Mouse (Mus musculus): ENCODE results near the gene Skint11. TPM values are rescaled to one million over a fixed set of nuclear protein-coding genes. Genes with fewer than 3 reads are reported as not detected.
"Not testable (repeated sequence)": the region's sequence is repeated elsewhere in the genome, so short reads cannot be mapped to it uniquely, and the experiment has no call there.

The Skint11 gene
- not detected in 2 replicates for polyA plus RNA-seq (2016; fragmentation: Nextera tagmentation; extraction: Ambion mirVana)

GRCm38 (mm10) chr4:114163084-114163483, at the start of gene Skint11:
TSS of gene Skint11 (plus strand) at chr4:114163384.
- peaks cover 19% of the 10 kb centered on the region; the same call in 1 of the 2 replicates for H3K9me3 ChIP-seq
- H3K27ac ChIP-seq (replicated peaks), result no peak within 1 kb of the TSS
- DNase-seq (ENCODE audit: low spot score), result no peak
- no peaks in the 10 kb centered on the region for H3K36me3 ChIP-seq (replicated peaks)
- 81% methylated on average over 1 of the region's 1 CpGs for WGBS
- H3K27me3 ChIP-seq (replicated peaks; ENCODE audit: low read depth, poor library complexity, severe bottlenecking), result no peaks in the 10 kb centered on the region
- no peaks in the 10 kb centered on the region for H3K4me1 ChIP-seq
- no peak within 1 kb of the TSS for H3K4me3 ChIP-seq

- H3K27me3 ChIP-seq (replicated peaks; ENCODE audit: low read depth, poor library complexity, severe bottlenecking), result no peaks in the 10 kb centered on the region
- no peak overlapping the region for H3K4me3 ChIP-seq
- no peaks in the 10 kb centered on the region for H3K36me3 ChIP-seq (replicated peaks)
- H3K9me3 ChIP-seq, result peaks cover 12% of the 10 kb centered on the region; the same call in 1 of the 2 replicates
- no peak for DNase-seq (ENCODE audit: low spot score)
- H3K27ac ChIP-seq (replicated peaks), result no peak overlapping the region
- no peaks in the 10 kb centered on the region for H3K4me1 ChIP-seq
Observed at GRCm38 (mm10) chr4:114161149-114161548, 2.0 kb upstream of the Skint11 start.

- H3K27me3 ChIP-seq (replicated peaks; ENCODE audit: low read depth, poor library complexity, severe bottlenecking); DNase-seq (ENCODE audit: low spot score): not testable (repeated sequence)
- 17% methylated on average over 6 of the region's 6 CpGs for WGBS
Observed at GRCm38 (mm10) chr4:114172898-114173297, 9.7 kb downstream of the Skint11 start.

GRCm38 (mm10) chr4:114256906-114257305, 93.7 kb downstream of the Skint11 start:
- not testable (repeated sequence) for H3K4me1 ChIP-seq; H3K36me3 ChIP-seq (replicated peaks); DNase-seq (ENCODE audit: low spot score); H3K27me3 ChIP-seq (replicated peaks; ENCODE audit: low read depth, poor library complexity, severe bottlenecking); H3K27ac ChIP-seq (replicated peaks); H3K4me3 ChIP-seq
- whole genome bisulfite sequencing, result 80% methylated on average over 1 of the region's 1 CpGs
- H3K9me3 ChIP-seq, result peaks cover 12% of the 10 kb centered on the region

More at GRCm38 (mm10) chr4:114172898-114173297, 9.7 kb downstream of the Skint11 start:
- not testable (repeated sequence) for H3K36me3 ChIP-seq (replicated peaks); H3K4me3 ChIP-seq; H3K27ac ChIP-seq (replicated peaks); H3K4me1 ChIP-seq
- peaks cover 19% of the 10 kb centered on the region; the same call in 1 of the 2 replicates for H3K9me3 ChIP-seq

Other genes starting within 250 kb of the Skint11 start
- gene Skint5, start 163.9 kb upstream of the Skint11 start, polyA plus RNA-seq (2016; fragmentation: Nextera tagmentation; extraction: Ambion mirVana), result not detected in 2 replicates
- 0.80 and 0.81 TPM in 2 replicates for gene Trabd2b, start 243.3 kb downstream of the Skint11 start, polyA plus RNA-seq (2016; fragmentation: Nextera tagmentation; extraction: Ambion mirVana)

Measured in embryonic facial prominence, embryonic 10.5 days (tissue).